Mouse (Mus musculus) E14TG2a.4 (cell line): ENCODE data around the gene Msmp.

Experiments
- CTCF ChIP-seq: conservative IDR thresholded peaks from 2 replicates; pipeline ENCODE4 v1.5.1; 2014; ENCODE audit warnings: low read length
- NANOG ChIP-seq: IDR thresholded peaks from 2 replicates; pipeline ENCODE4 v1.6.1; 2014; ENCODE audit warnings: borderline replicate concordance, low read length, mixed read lengths
- POU5F1 ChIP-seq: IDR thresholded peaks from 2 replicates; pipeline ENCODE4 v1.6.1; 2014; ENCODE audit warnings: low read length, borderline replicate concordance

GRCm38 (mm10) chr4:43546375-43547047, 37.8 kb downstream of the Msmp start:
- TF ChIP-seq CTCF (no peak), POU5F1 (no peak), NANOG (no peak)
